Mouse (Mus musculus) MEL (cell line): ENCODE results near the gene Eif2b4. TPM values are rescaled to one million over a fixed set of nuclear protein-coding genes. Genes with fewer than 3 reads are reported as not detected.

Experiments
- DNase-seq: peaks from one replicate; pipeline ENCODE4 v3.0.0; 2011; ENCODE audit warnings: low read depth, low spot score
- H3K27ac ChIP-seq: 2 replicates; pipeline ENCODE4 v1.5.1; 2012; ENCODE audit warnings: low read depth, mild to moderate bottlenecking, control low read depth, low read length, moderate library complexity; ENCODE audit not compliant: control insufficient read depth
- H3K27me3 ChIP-seq, 2 experiments: fragments of 150-350 bp in 1 of 2; sonication (generic) in 1 of 2; 2 replicates each; pipeline ENCODE4 v1.6.1; 2012; ENCODE audit warnings: low read length in 2 of 2, mild to moderate bottlenecking in 2 of 2, improper control_type of control experiment in 1 of 2, moderate library complexity in 1 of 2; ENCODE audit not compliant: insufficient read depth in 2 of 2, control insufficient read depth in 1 of 2
- H3K36me3 ChIP-seq, 2 experiments: 2 replicates each; pipeline ENCODE4 v1.6.1; 2012 to 2014; ENCODE audit warnings: low read length in 2 of 2, improper control_type of control experiment in 1 of 2, inconsistent platforms in 1 of 2, mild to moderate bottlenecking in 1 of 2; ENCODE audit not compliant: insufficient read depth in 2 of 2, control insufficient read depth in 1 of 2
- H3K4me1 ChIP-seq, 2 experiments: fragments of 150-350 bp in 1 of 2; sonication (generic) in 1 of 2; 2 replicates each; pipeline ENCODE4 v1.6.1; 2012; ENCODE audit warnings: low read length in 2 of 2, improper control_type of control experiment in 1 of 2, mild to moderate bottlenecking in 1 of 2; ENCODE audit not compliant: insufficient read depth in 2 of 2, control insufficient read depth in 1 of 2
- H3K4me3 ChIP-seq, 2 experiments: fragments of 150-350 bp in 1 of 2; sonication (generic) in 1 of 2; 2 replicates each; pipeline ENCODE4 v1.5.1; 2012; ENCODE audit warnings: low read depth in 2 of 2, low read length in 2 of 2, mild to moderate bottlenecking in 2 of 2, moderate library complexity in 2 of 2, control low read depth in 1 of 2, improper control_type of control experiment in 1 of 2; ENCODE audit not compliant: control insufficient read depth in 1 of 2, insufficient read depth in 1 of 2
- H3K79me2 ChIP-seq: 2 replicates; pipeline ENCODE4 v1.6.1; 2012; ENCODE audit warnings: mild to moderate bottlenecking, low read length, moderate library complexity; ENCODE audit not compliant: control insufficient read depth, poor library complexity, insufficient read depth
- H3K9ac ChIP-seq: 2 replicates; pipeline ENCODE4 v1.6.1; 2012; ENCODE audit warnings: low read depth, mild to moderate bottlenecking, control low read depth, low read length, moderate library complexity; ENCODE audit not compliant: control insufficient read depth, poor library complexity, severe bottlenecking
- H3K9me3 ChIP-seq: fragments of 150-350 bp; sonication (generic); replicated peaks from 2 replicates; pipeline ENCODE4 v1.6.1; 2012; ENCODE audit warnings: mild to moderate bottlenecking, low read length, improper control_type of control experiment, moderate library complexity; ENCODE audit not compliant: insufficient read depth
- BHLHE40 ChIP-seq: IDR thresholded peaks from 2 replicates; pipeline ENCODE4 v1.6.1; 2012; ENCODE audit warnings: low read depth, mild to moderate bottlenecking, inconsistent platforms, low read length, improper control_type of control experiment, borderline replicate concordance
- CHD1 ChIP-seq: IDR thresholded peaks from 2 replicates; pipeline ENCODE4 v1.6.1; 2012; ENCODE audit warnings: low read depth, mild to moderate bottlenecking, inconsistent platforms, low read length, improper control_type of control experiment
- CHD2 ChIP-seq: IDR thresholded peaks from 2 replicates; pipeline ENCODE4 v1.6.1; 2011; ENCODE audit warnings: low read length, improper control_type of control experiment
- CTCF ChIP-seq, 3 experiments: IDR thresholded peaks in 2 of 3; conservative IDR thresholded peaks in 1 of 3; 2 replicates each; pipeline ENCODE4 v1.5.1; 2011 to 2012; ENCODE audit warnings: low read length in 3 of 3, low read depth in 2 of 3, mild to moderate bottlenecking in 2 of 3, improper control_type of control experiment in 1 of 3, inconsistent platforms in 1 of 3, mixed read lengths in 1 of 3, moderate library complexity in 1 of 3; ENCODE audit not compliant: control insufficient read depth in 1 of 3, insufficient read depth in 1 of 3, poor library complexity in 1 of 3, severe bottlenecking in 1 of 3
- E2F4 ChIP-seq: IDR thresholded peaks from 2 replicates; pipeline ENCODE4 v1.6.1; 2011; ENCODE audit warnings: low read depth, low read length, improper control_type of control experiment, borderline replicate concordance
- ELF1 ChIP-seq: IDR thresholded peaks from 2 replicates; pipeline ENCODE4 v1.6.1; 2014; ENCODE audit warnings: low read depth, mild to moderate bottlenecking, inconsistent platforms, low read length, improper control_type of control experiment, moderate library complexity
- ETS1 ChIP-seq: IDR thresholded peaks from 2 replicates; pipeline ENCODE4 v1.6.1; 2012; ENCODE audit warnings: low read depth, mild to moderate bottlenecking, inconsistent platforms, low read length, improper control_type of control experiment, moderate library complexity
- GABPA ChIP-seq: IDR thresholded peaks from 2 replicates; pipeline ENCODE4 v1.6.1; 2012; ENCODE audit warnings: low read depth, mild to moderate bottlenecking, inconsistent platforms, low read length, improper control_type of control experiment, moderate library complexity
- HCFC1 ChIP-seq: IDR thresholded peaks from 2 replicates; pipeline ENCODE4 v1.6.1; 2012; ENCODE audit warnings: low read depth, mild to moderate bottlenecking, inconsistent platforms, low read length, improper control_type of control experiment, moderate library complexity
- JUND ChIP-seq: IDR thresholded peaks from 2 replicates; pipeline ENCODE4 v1.6.1; 2011; ENCODE audit warnings: low read depth, mild to moderate bottlenecking, improper control_type of control experiment, low read length
- KAT2A ChIP-seq: conservative IDR thresholded peaks from 2 replicates; pipeline ENCODE4 v1.6.1; 2012; ENCODE audit warnings: low read depth, low read length, improper control_type of control experiment, inconsistent platforms
- MAX ChIP-seq: IDR thresholded peaks from 2 replicates; pipeline ENCODE4 v1.6.1; 2011; ENCODE audit warnings: low read length, improper control_type of control experiment
- MAZ ChIP-seq: IDR thresholded peaks from 2 replicates; pipeline ENCODE4 v1.6.1; 2012; ENCODE audit warnings: low read depth, mild to moderate bottlenecking, inconsistent platforms, low read length, improper control_type of control experiment
- MYB ChIP-seq: IDR thresholded peaks from 2 replicates; pipeline ENCODE4 v1.6.1; 2011; ENCODE audit warnings: mild to moderate bottlenecking, low read depth, low read length, improper control_type of control experiment
- POLR2A ChIP-seq, 2 experiments: IDR thresholded peaks; 2 replicates each; pipeline ENCODE4 v1.6.1; 2011 to 2012; ENCODE audit warnings: low read length in 2 of 2, mild to moderate bottlenecking in 2 of 2, control low read depth in 1 of 2, improper control_type of control experiment in 1 of 2, low read depth in 1 of 2, moderate library complexity in 1 of 2; ENCODE audit not compliant: control insufficient read depth in 1 of 2, insufficient read depth in 1 of 2, poor library complexity in 1 of 2
- POLR2AphosphoS2 ChIP-seq: IDR thresholded peaks from 2 replicates; pipeline ENCODE4 v1.6.1; 2011; ENCODE audit warnings: low read length, improper control_type of control experiment
- RAD21 ChIP-seq: IDR thresholded peaks from 2 replicates; pipeline ENCODE4 v1.6.1; 2011; ENCODE audit warnings: mild to moderate bottlenecking, low read depth, low read length, improper control_type of control experiment
- SIN3A ChIP-seq: IDR thresholded peaks from 2 replicates; pipeline ENCODE4 v1.6.1; 2012; ENCODE audit warnings: low read length, improper control_type of control experiment, inconsistent platforms
- SMC3 ChIP-seq: IDR thresholded peaks from 2 replicates; pipeline ENCODE4 v1.6.1; 2011; ENCODE audit warnings: low read depth, low read length, improper control_type of control experiment
- TCF12 ChIP-seq: IDR thresholded peaks from 2 replicates; pipeline ENCODE4 v1.6.1; 2014; ENCODE audit warnings: low read depth, mild to moderate bottlenecking, inconsistent platforms, low read length, improper control_type of control experiment, moderate library complexity
- UBTF ChIP-seq: IDR thresholded peaks from 2 replicates; pipeline ENCODE4 v1.6.1; 2012; ENCODE audit warnings: low read depth, mild to moderate bottlenecking, inconsistent platforms, low read length, improper control_type of control experiment, moderate library complexity, borderline replicate concordance; ENCODE audit not compliant: insufficient read depth
- ZC3H11A ChIP-seq: IDR thresholded peaks from 2 replicates; pipeline ENCODE4 v1.6.1; 2012; ENCODE audit warnings: low read depth, mild to moderate bottlenecking, inconsistent platforms, low read length, improper control_type of control experiment
- polyA plus RNA-seq, 2 experiments: library from polyadenylated mRNA; stranded (reverse) in 1 of 2; unstranded in 1 of 2; fragments of >175 nt in 1 of 2; fragments of >200 nt in 1 of 2; gene quantifications; 2 replicates each; pipeline versions ENCODE4 v1.2.1 to v1.2.4; 2012; ENCODE audit warnings: low replicate concordance in 2 of 2, low read depth in 1 of 2; ENCODE audit not compliant: insufficient read length in 2 of 2, insufficient read depth in 1 of 2, missing spikeins in 1 of 2
- total RNA-seq: library from RNA; depleted of rRNA; stranded (reverse); fragments of 300-350 nt; gene quantifications from 2 replicates; pipeline ENCODE4 v1.2.3, GENCODE M21; 2012

The Eif2b4 gene
- total and polyA plus RNA-seq, 3 experiments, result 151 to 282 TPM; not detected in 1

DNA sequence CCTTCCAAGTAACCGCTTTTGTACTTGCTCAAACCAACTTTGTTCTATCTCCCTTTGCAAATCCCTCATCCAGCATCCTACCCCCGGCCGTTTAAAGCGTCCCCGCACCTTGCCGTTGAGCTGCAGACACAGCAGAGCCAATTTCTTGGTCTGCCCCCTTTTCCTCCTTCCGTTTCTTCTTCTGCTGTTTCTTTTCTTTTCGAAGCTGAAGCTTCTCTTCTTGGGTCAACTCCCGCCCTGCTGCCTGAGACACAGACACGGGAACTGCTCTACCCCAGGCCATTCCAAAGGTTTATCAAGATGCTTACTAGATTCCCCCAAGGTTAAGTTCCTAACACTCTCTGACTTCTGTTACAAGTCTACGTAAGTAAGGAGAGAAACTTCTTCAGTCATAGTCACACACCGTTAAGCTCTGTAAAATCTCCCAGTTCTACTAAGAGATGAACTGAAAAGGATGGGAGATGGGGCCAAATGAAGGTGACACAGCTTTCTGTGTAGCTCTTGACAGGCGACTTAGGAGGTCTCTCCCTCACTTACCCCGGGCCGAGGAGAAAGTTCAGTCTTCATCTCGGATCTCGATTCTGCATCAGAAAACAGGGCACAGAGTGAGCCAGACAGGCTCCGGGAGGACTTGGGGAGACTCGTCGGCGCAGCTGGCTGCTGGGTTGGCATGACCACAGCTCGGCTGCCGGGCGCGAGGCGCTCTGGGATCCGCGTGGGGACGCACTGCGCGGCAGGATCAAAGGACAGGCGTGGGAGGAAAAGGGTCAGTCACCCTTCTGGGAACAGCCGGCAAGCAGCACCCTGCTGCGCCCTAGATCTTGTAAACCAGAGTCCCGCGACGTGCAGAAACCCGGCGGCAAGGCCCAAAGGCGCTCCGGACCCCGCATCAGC lies 938 bp downstream of the Eif2b4 start:
- peaks cover 0 to 9% of the 10 kb centered on the region in 2 experiments; a peak in 1 of 4 replicates for H3K4me1 ChIP-seq
- DNase-seq, result no peak

GRCm38 (mm10) chr5:31190201-31190600 lies 3.0 kb downstream of the Eif2b4 start:
- TF ChIP-seq POLR2A (IDR thresholded peaks at IDR 0.05; ENCODE audit: control insufficient read depth in 1 of 2, insufficient read depth in 1 of 2, low read depth in 1 of 2, low read length in 2 of 2, poor library complexity in 1 of 2) (no peak), CHD1 (no peak), TCF12 (no peak), JUND (no peak), SIN3A (no peak), HCFC1 (no peak), CHD2 (no peak)
- Histone ChIP-seq H3K27ac (no peak overlapping the region), H3K36me3 (peaks cover 7 to 19% of the 10 kb centered on the region in 2 experiments), H3K4me1 (peaks cover 0 to 16% of the 10 kb centered on the region in 2 experiments; a peak in 3 of 4 replicates), H3K9ac (no peak overlapping the region), H3K79me2 (peaks cover 24% of the 10 kb centered on the region), H3K9me3 (no peaks in the 10 kb centered on the region), H3K27me3 (no peaks in the 10 kb centered on the region), H3K4me3 (no peak overlapping the region)
- no peak for DNase-seq

More for the DNA sequence above, 938 bp downstream of the Eif2b4 start:
- Histone ChIP-seq H3K36me3 (peaks cover 6 to 16% of the 10 kb centered on the region in 2 experiments), H3K9ac (peak overlapping the region; percentile 83), H3K4me3 (peak overlapping the region; percentile 65 to 82), H3K9me3 (no peaks in the 10 kb centered on the region), H3K27me3 (no peaks in the 10 kb centered on the region), H3K79me2 (peaks cover 24% of the 10 kb centered on the region), H3K27ac (peak overlapping the region; percentile 57)
- TF ChIP-seq CHD1, result peak; percentile 90; the same call in 1 of the 2 replicates
- no peak for TF ChIP-seq GABPA
- TF ChIP-seq MAZ, result 0 out of 2 replicates have a peak, but pooled peaks have one; percentile 18
- TF ChIP-seq CTCF (IDR thresholded peaks at IDR 0.05 in 2 of 3, conservative IDR thresholded peaks at IDR 0.05 in 1 of 3; ENCODE audit: control insufficient read depth in 1 of 3, insufficient read depth in 1 of 3, low read depth in 2 of 3, low read length in 3 of 3, poor library complexity in 1 of 3, severe bottlenecking in 1 of 3), result 0 out of 6 replicates have a peak, but pooled peaks of 1 of the 3 experiments have one; percentile 19

- Histone ChIP-seq H3K27ac (no peak overlapping the region), H3K9ac (no peak overlapping the region), H3K27me3 (no peaks in the 10 kb centered on the region), H3K36me3 (peaks cover 5 to 23% of the 10 kb centered on the region in 2 experiments), H3K79me2 (peaks cover 15% of the 10 kb centered on the region), H3K9me3 (no peaks in the 10 kb centered on the region), H3K4me1 (peaks cover 6 to 23% of the 10 kb centered on the region in 2 experiments), H3K4me3 (no peak overlapping the region)
- peak; percentile 80 for DNase-seq
- no peak for TF ChIP-seq CHD1
- TF ChIP-seq ETS1, result no peak
- peak; percentile 59 to 89 (median 67) for TF ChIP-seq CTCF (IDR thresholded peaks at IDR 0.05 in 2 of 3, conservative IDR thresholded peaks at IDR 0.05 in 1 of 3; ENCODE audit: control insufficient read depth in 1 of 3, insufficient read depth in 1 of 3, low read depth in 2 of 3, low read length in 3 of 3, poor library complexity in 1 of 3, severe bottlenecking in 1 of 3)
- TF ChIP-seq KAT2A, result no peak
- no peak for TF ChIP-seq E2F4
- TF ChIP-seq UBTF, result no peak
- TF ChIP-seq JUND, result no peak
- TF ChIP-seq HCFC1, result peak; percentile 23; the same call in 1 of the 2 replicates
- TF ChIP-seq BHLHE40, result no peak
- TF ChIP-seq MYB, result no peak
- no peak for TF ChIP-seq POLR2AphosphoS2
- peak; percentile 53 for TF ChIP-seq RAD21
- TF ChIP-seq MAX, result peak; percentile 26; the same call in 1 of the 2 replicates
- TF ChIP-seq ELF1, result no peak
- TF ChIP-seq ZC3H11A, result no peak; the same call in 1 of the 2 replicates
- TF ChIP-seq SMC3, result peak; percentile 67
These were observed 4.9 kb downstream of the Eif2b4 start for GRCm38 (mm10) chr5:31188223-31188840.
